Mouse (Mus musculus) intestine, postnatal 0 days (tissue): ENCODE measurements around the gene Gm45062. TPM values are rescaled to one million over a fixed set of nuclear protein-coding genes. Genes with fewer than 3 reads are reported as not detected.

Experiments used
- ATAC-seq: fragments of 200-750 bp; cut with Nextera tagmentation; 2 replicates; pipeline ENCODE4 v1.8.0; 2017; ENCODE audit warnings: mild to moderate bottlenecking, moderate TSS enrichment, moderate library complexity
- H3K27ac ChIP-seq: fragments of 300-500 bp; sonication (generic); 2 replicates; pipeline ENCODE4 v1.5.1; 2014; ENCODE audit warnings: mild to moderate bottlenecking, low read depth, low read length, moderate library complexity
- H3K27me3 ChIP-seq: fragments of 300-500 bp; sonication (generic); replicated peaks from 2 replicates; pipeline ENCODE4 v1.6.1; 2014; ENCODE audit warnings: low read length, mixed read lengths; ENCODE audit not compliant: control insufficient read depth, insufficient read depth
- H3K36me3 ChIP-seq: fragments of 300-500 bp; sonication (generic); 2 replicates; pipeline ENCODE4 v1.6.1; 2014; ENCODE audit warnings: mild to moderate bottlenecking, moderate library complexity; ENCODE audit not compliant: control insufficient read depth, insufficient read depth
- H3K4me1 ChIP-seq: fragments of 300-500 bp; sonication (generic); replicated peaks from 2 replicates; pipeline ENCODE4 v1.6.1; 2014; ENCODE audit warnings: antibody characterized with exemption, low read length, mixed read lengths; ENCODE audit not compliant: control insufficient read depth, insufficient read depth
- H3K4me2 ChIP-seq: fragments of 300-500 bp; sonication (generic); replicated peaks from 2 replicates; pipeline ENCODE4 v1.6.1; 2014; ENCODE audit warnings: low read depth, mild to moderate bottlenecking, moderate library complexity
- H3K4me3 ChIP-seq: fragments of 300-500 bp; sonication (generic); 2 replicates; pipeline ENCODE4 v1.5.1; 2014; ENCODE audit warnings: low read depth, low read length
- H3K9ac ChIP-seq: fragments of 300-500 bp; sonication (generic); 2 replicates; pipeline ENCODE4 v1.6.1; 2014; ENCODE audit warnings: mild to moderate bottlenecking, low read depth, low read length
- H3K9me3 ChIP-seq: fragments of 300-500 bp; sonication (generic); 2 replicates; pipeline ENCODE4 v1.6.1; 2016; ENCODE audit warnings: mixed run types; ENCODE audit not compliant: control insufficient read depth
- CTCF ChIP-seq: sonication (generic); IDR thresholded peaks from 2 replicates; pipeline ENCODE4 v1.5.1; 2016; ENCODE audit warnings: low read depth, mild to moderate bottlenecking, control low read depth, antibody characterized with exemption, moderate library complexity
- WGBS: fragments of 180-500 bp; shearing (Covaris S2); extraction: QIAGEN DNeasy Blood & Tissue Kit; methylation state at CpG from one replicate; pipeline ENCODE4 v1.1.7; 2014; 5-methylcytosine and 5-hydroxymethylcytosine counted together
- polyA plus RNA-seq: library from polyadenylated mRNA; unstranded; fragments of >200 nt; fragmentation: Nextera tagmentation; extraction: Ambion mirVana; gene quantifications from 2 replicates; pipeline ENCODE4 v1.2.1, GENCODE M21; 2015

The Gm45062 gene
- polyA plus RNA-seq, 1 experiment from 2014 or later = 0.30 TPM

DNA sequence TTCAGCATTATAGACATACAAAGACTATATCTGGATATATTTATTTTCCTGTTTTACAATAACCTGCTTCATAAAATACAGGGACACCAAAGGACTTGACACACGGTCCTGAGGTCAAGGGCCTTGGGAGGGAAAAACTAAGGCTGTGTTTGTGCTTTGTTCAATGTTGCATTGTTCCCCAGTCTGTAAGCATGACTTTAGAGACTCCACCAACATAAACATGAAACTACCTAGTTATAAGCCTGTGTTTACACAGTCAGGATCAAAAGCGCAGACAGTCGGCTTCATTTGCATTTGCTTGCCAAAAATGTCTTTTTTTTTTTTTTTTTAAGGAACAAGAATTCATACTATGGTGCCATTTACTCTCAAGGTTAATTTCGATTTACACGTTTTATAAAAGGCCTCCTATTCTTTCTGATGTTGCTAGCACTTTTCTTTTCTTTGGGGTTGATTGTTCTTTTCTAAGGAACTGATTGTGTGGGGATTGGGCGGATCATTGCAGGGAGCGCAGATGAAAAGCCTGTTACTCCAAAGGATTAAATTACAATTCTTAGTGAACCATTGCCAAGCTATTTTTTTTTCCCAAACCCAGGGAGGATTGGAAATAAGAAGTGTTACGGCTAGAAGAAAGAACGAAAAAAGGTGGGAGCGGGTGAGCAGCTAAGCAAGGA lies 208.6 kb downstream of the Gm45062 start:
- no peak for TF ChIP-seq CTCF
- WGBS = 83% methylated on average over 10 of the region's 10 CpGs
- H3K9ac ChIP-seq = no peak overlapping the region
- H3K4me1 ChIP-seq = peaks cover 2% of the 10 kb centered on the region; the same call in 1 of the 2 replicates
- no peak overlapping the region for H3K27ac ChIP-seq
- H3K36me3 ChIP-seq = no peaks in the 10 kb centered on the region
- no peaks in the 10 kb centered on the region for H3K27me3 ChIP-seq
- no peaks in the 10 kb centered on the region for H3K9me3 ChIP-seq
- no peak overlapping the region for H3K4me2 ChIP-seq
- ATAC-seq = no peak
- H3K4me3 ChIP-seq = no peak overlapping the region

DNA sequence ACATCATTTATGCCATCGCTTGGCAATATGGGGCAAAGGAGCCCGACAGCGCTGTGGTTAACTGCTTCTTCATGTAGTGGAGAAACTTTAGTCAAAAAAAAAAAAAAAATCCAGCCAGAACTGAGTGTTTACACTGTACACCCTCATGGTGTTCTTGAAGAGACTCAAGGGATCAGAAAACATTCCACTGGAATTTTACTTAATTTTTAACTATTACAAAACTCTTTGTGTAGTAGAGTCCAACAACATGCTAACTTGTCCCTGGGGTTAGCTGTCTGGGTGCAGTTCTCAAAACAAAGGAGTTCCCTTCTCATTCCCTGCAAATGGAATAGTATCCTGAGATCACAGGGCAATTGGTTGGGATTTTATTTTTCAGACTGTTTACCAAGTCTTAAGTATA lies 210.7 kb downstream of the Gm45062 start:
- Histone ChIP-seq H3K9me3 (no peaks in the 10 kb centered on the region), H3K27me3 (no peaks in the 10 kb centered on the region), H3K4me3 (no peak overlapping the region), H3K4me2 (no peak overlapping the region), H3K27ac (no peak overlapping the region), H3K36me3 (no peaks in the 10 kb centered on the region), H3K4me1 (peaks cover 3% of the 10 kb centered on the region; the same call in 1 of the 2 replicates), H3K9ac (no peak overlapping the region)
- TF ChIP-seq CTCF = no peak
- WGBS = 87% methylated on average over 3 of the region's 3 CpGs
- ATAC-seq = no peak

DNA sequence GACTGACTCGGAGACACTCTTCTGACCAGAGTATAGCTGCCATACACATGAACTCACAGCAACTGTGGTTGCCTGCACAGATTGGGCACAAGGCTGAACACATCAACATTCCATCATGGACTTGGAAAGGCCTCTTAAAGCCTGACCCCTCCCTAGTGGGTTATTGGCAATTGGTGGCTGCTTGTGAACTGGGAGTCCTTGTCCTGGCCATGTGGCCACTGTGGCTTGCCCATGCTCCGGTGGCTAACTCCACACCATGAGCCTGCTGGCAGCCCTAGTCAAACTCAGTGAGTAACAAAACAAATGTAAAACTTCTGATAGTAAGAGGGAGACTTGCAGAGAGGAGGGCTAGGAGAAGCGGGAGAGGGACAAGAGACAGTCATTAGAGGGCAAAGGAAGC lies 212.9 kb downstream of the Gm45062 start:
- 92% methylated on average over 3 of the region's 3 CpGs for WGBS

DNA sequence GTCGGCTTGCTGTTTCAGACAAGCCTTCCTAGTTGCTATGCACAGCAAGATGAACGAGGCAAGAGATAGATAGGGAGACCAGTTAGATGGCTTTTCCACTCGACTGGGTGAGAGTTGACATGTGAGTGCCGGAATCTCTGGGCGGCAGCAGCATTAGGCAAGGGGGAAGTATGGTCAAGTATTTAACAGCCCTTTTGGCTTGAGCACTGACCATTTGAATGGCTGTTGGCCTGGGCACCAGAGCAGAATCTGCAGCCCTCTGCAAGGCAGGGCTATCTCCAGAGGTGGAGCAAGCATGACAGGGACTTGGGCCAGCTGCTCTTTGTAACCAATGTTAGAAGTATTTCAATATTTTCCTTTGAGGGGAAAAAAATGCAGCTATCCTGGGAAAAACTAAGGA lies 213.7 kb downstream of the Gm45062 start:
- WGBS = 36% methylated on average over 5 of the region's 5 CpGs
- H3K9ac ChIP-seq = no peak overlapping the region
- H3K9me3 ChIP-seq = no peaks in the 10 kb centered on the region
- H3K27ac ChIP-seq = no peak overlapping the region
- no peak overlapping the region for H3K4me2 ChIP-seq
- ATAC-seq = no peak
- no peak for TF ChIP-seq CTCF
- no peak overlapping the region for H3K4me3 ChIP-seq
- H3K4me1 ChIP-seq = peaks cover 3% of the 10 kb centered on the region; the same call in 1 of the 2 replicates
- no peaks in the 10 kb centered on the region for H3K27me3 ChIP-seq
- no peaks in the 10 kb centered on the region for H3K36me3 ChIP-seq

More for the DNA sequence above, 212.9 kb downstream of the Gm45062 start:
- no peak overlapping the region for H3K4me3 ChIP-seq
- no peaks in the 10 kb centered on the region for H3K36me3 ChIP-seq
- no peak for ATAC-seq
- no peak for TF ChIP-seq CTCF
- H3K4me1 ChIP-seq = peaks cover 3% of the 10 kb centered on the region; the same call in 1 of the 2 replicates
- H3K4me2 ChIP-seq = no peak overlapping the region
- no peaks in the 10 kb centered on the region for H3K27me3 ChIP-seq
- H3K9me3 ChIP-seq = no peaks in the 10 kb centered on the region
- no peak overlapping the region for H3K9ac ChIP-seq
- no peak overlapping the region for H3K27ac ChIP-seq

DNA sequence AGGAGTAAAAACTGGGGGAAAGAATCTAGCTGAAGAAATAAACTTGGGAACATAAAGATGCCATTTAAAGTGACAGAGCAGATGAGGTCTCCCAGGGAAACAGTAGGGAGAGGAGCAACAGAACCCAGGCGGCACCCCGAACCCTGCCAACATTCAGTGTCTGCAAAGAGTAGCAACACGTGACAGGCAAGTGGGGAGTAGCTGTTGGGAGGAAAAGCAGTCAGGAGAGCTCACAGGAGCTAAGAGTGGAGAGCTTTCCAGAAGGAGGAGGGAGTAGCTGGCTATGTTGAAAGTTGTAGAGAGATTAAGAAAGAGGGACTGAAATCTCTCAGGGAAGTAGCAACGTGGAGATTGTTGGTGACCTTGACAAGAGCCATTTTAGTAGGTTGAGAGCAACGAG lies 214.2 kb downstream of the Gm45062 start:
- Histone ChIP-seq H3K36me3 (no peaks in the 10 kb centered on the region), H3K4me1 (peaks cover 3% of the 10 kb centered on the region; the same call in 1 of the 2 replicates), H3K9ac (no peak overlapping the region), H3K27ac (no peak overlapping the region), H3K4me3 (no peak overlapping the region), H3K27me3 (no peaks in the 10 kb centered on the region), H3K9me3 (no peaks in the 10 kb centered on the region), H3K4me2 (no peak overlapping the region)
- 44% methylated on average over 5 of the region's 5 CpGs for WGBS
- no peak for ATAC-seq
- no peak for TF ChIP-seq CTCF

DNA sequence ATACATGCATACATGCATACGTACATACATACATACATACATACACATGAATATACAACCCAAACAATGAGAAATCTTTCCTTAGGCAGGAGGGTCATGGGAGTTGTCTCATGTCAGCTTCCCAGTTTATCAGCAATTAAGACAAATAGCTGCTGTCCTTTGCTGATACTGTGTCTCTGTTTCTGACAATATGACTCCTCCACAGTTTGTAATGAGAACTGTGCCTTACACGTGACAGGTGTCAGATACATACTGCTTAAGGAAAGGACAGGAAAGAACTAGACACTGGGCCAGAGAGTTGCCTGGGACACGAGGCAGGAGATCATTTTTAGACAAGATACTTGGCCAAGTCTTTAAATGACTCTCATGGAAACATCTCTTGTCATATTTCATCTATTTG lies 215.1 kb downstream of the Gm45062 start:
- Histone ChIP-seq H3K4me3 (no peak overlapping the region), H3K4me2 (no peak overlapping the region), H3K27me3 (no peaks in the 10 kb centered on the region), H3K36me3 (no peaks in the 10 kb centered on the region), H3K9ac (no peak overlapping the region), H3K9me3 (no peaks in the 10 kb centered on the region), H3K4me1 (peaks cover 3% of the 10 kb centered on the region; the same call in 1 of the 2 replicates), H3K27ac (no peak overlapping the region)
- no peak for ATAC-seq
- no peak for TF ChIP-seq CTCF
- WGBS = 62% methylated on average over 3 of the region's 3 CpGs

DNA sequence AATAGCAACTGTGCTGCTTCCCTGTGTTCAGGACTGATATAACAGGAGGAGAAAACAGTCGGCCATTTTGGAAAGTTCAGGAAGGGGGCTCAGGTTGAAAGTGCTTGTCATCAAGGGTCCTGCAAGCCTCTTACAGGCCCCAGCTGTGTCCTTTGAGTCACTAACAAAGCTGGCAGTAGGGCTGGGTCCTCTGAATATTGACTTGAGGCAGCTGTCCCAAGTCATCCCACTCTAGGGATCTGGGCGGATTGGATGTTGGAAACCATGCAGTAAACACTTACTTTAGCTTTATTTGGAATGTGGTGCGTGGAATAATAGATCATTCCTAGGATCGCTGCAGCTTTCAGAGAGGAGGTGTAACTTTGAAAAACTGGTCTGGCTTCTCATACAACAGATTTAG lies 215.6 kb downstream of the Gm45062 start:
- Histone ChIP-seq H3K9ac (no peak overlapping the region), H3K4me3 (no peak overlapping the region), H3K27ac (no peak overlapping the region), H3K36me3 (no peaks in the 10 kb centered on the region), H3K27me3 (no peaks in the 10 kb centered on the region), H3K4me2 (no peak overlapping the region), H3K4me1 (peaks cover 3% of the 10 kb centered on the region; the same call in 1 of the 2 replicates), H3K9me3 (no peaks in the 10 kb centered on the region)
- no peak for TF ChIP-seq CTCF
- 66% methylated on average over 4 of the region's 4 CpGs for WGBS
- no peak for ATAC-seq
